Mouse (Mus musculus): ENCODE measurements around the gene Sdr9c7. TPM values are rescaled to one million over a fixed set of nuclear protein-coding genes. Genes with fewer than 3 reads are reported as not detected.

Sdr9c7 gene
- polyA plus RNA-seq (2012; fragmentation: generic; extraction: Trizol), result not detected

GRCm38 (mm10) chr10:127898218-127898617 is at the start of gene Sdr9c7:
TSS of gene Sdr9c7 (plus strand) at chr10:127898518.

GRCm38 (mm10) chr10:127849628-127850027 is 48.7 kb upstream of the Sdr9c7 start, which contains the start of gene Rdh19:
TSS of gene Rdh19 (plus strand) at chr10:127849928.

DNA sequence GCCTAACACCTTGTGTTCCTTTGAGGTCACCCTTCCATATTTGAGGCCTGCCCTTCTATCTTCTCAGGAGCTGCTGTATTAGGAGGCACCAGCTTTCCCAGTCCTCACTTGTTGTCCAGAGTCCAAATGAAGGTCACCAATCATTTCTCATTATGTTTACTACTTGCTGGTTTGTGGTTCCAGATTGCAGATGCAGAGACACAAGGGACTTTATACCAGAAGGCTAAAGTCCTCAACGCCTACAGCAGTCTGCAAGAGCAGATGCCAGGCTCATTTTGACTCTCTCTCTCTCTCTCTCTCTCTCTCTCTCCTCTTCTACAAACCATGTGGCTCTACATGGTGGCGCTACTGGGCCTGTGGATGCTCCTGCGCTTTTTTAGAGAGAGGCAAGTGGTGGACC is 32.1 kb upstream of the Sdr9c7 start, which contains the start of gene Rdh16f2:
Rdh16f2 (plus strand) TSS at position 243 of the 400 bp plus-strand sequence.

GRCm38 (mm10) chr10:127888605-127889004 is 9.7 kb upstream of the Sdr9c7 start, which contains the start of gene Rdh7:
TSS of gene Rdh7 (minus strand) at chr10:127888817.

Other genes with a start within 250 kb of the Sdr9c7 start
- 1 to 10 TPM; 2.0 to 8.1 TPM for gene Nemp1, start 231.6 kb upstream of the Sdr9c7 start, polyA plus RNA-seq (2012; fragmentation: generic; extraction: Trizol)
- gene Nab2, start 229.9 kb upstream of the Sdr9c7 start, polyA plus RNA-seq (2012; fragmentation: generic; extraction: Trizol), result 10 to 100 TPM; 29.5 to 92.6 TPM
- under 1 TPM; 0.15 to 0.47 TPM for gene Myo1a, start 193.3 kb upstream of the Sdr9c7 start, polyA plus RNA-seq (2012; fragmentation: generic; extraction: Trizol)
- not detected for gene Tac2, start 174.0 kb upstream of the Sdr9c7 start, polyA plus RNA-seq (2012; fragmentation: generic; extraction: Trizol)
- 1 to 10 TPM in 1 of 2 experiments, under 1 TPM in 1; 0.61 to 3.7 TPM for gene Zbtb39, start 159.0 kb upstream of the Sdr9c7 start, polyA plus RNA-seq (2012; fragmentation: generic; extraction: Trizol)
- gene Gpr182, start 146.8 kb upstream of the Sdr9c7 start, polyA plus RNA-seq (2012; fragmentation: generic; extraction: Trizol), result under 1 TPM; 0.05 to 0.27 TPM
- under 1 TPM; 0.01 to 0.04 TPM for gene Rdh1, start 138.8 kb upstream of the Sdr9c7 start, polyA plus RNA-seq (2012; fragmentation: generic; extraction: Trizol)
- gene Rdh16f1, start 138.7 kb upstream of the Sdr9c7 start, polyA plus RNA-seq (2012; fragmentation: generic; extraction: Trizol), result under 1 TPM in 1 of 2 experiments, not detected in 1; 0.04 TPM
- under 1 TPM; 0.04 to 0.34 TPM for gene Rdh9, start 122.1 kb upstream of the Sdr9c7 start, polyA plus RNA-seq (2012; fragmentation: generic; extraction: Trizol)
- gene Rdh16, start 97.4 kb upstream of the Sdr9c7 start, polyA plus RNA-seq (2012; fragmentation: generic; extraction: Trizol), result not detected
- gene Rdh19, start 48.6 kb upstream of the Sdr9c7 start, polyA plus RNA-seq (2012; fragmentation: generic; extraction: Trizol), result not detected
- under 1 TPM in 1 of 2 experiments, not detected in 1; 0.02 TPM for gene Rdh16f2, start 32.0 kb upstream of the Sdr9c7 start, polyA plus RNA-seq (2012; fragmentation: generic; extraction: Trizol)
- gene Rdh7, start 9.7 kb upstream of the Sdr9c7 start, polyA plus RNA-seq (2012; fragmentation: generic; extraction: Trizol), result not detected
- not detected for gene Hsd17b6, start 109.1 kb downstream of the Sdr9c7 start, polyA plus RNA-seq (2012; fragmentation: generic; extraction: Trizol)
- 10 to 100 TPM in 1 of 2 experiments, 1 to 10 TPM in 1; 6.8 to 30.2 TPM for gene Prim1, start 116.7 kb downstream of the Sdr9c7 start, polyA plus RNA-seq (2012; fragmentation: generic; extraction: Trizol)
- 100 to 1,000 TPM; 209 to 827 TPM for gene Naca, start 137.1 kb downstream of the Sdr9c7 start, polyA plus RNA-seq (2012; fragmentation: generic; extraction: Trizol)
- 10 to 100 TPM; 17.0 to 55.7 TPM for gene Ptges3, start 160.4 kb downstream of the Sdr9c7 start, polyA plus RNA-seq (2012; fragmentation: generic; extraction: Trizol)
- 1,000 to 10,000 TPM; 2,355 to 2,584 TPM for gene Atp5b, start 184.8 kb downstream of the Sdr9c7 start, polyA plus RNA-seq (2012; fragmentation: generic; extraction: Trizol)
- 1 to 10 TPM in 1 of 2 experiments, under 1 TPM in 1; 0.94 to 8.9 TPM for gene Baz2a, start 193.1 kb downstream of the Sdr9c7 start, polyA plus RNA-seq (2012; fragmentation: generic; extraction: Trizol)